Mouse (Mus musculus): ENCODE results near the gene Suv39h1. TPM values are rescaled to one million over a fixed set of nuclear protein-coding genes. Genes with fewer than 3 reads are reported as not detected.
"Not testable (repeated sequence)": the region's sequence is repeated elsewhere in the genome, so short reads cannot be mapped to it uniquely, and the experiment has no call there.

The Suv39h1 gene
- total RNA-seq, 2 experiments from 2014 or later: 34.3 to 36.7 TPM

GRCm38 (mm10) chrX:8051044-8051781 is 23.3 kb downstream of the Suv39h1 start:
- intact Hi-C loops (cut with DNase I); DNase-seq (ENCODE audit: extremely low spot score in 1 of 2, low spot score in 2 of 2): not testable (repeated sequence)

- intact Hi-C loops (cut with DNase I): no loop called here
- no peak for DNase-seq (ENCODE audit: extremely low spot score in 1 of 2, low spot score in 2 of 2)
These were observed 41.6 kb downstream of the Suv39h1 start for GRCm38 (mm10) chrX:8033009-8033408.

DNA sequence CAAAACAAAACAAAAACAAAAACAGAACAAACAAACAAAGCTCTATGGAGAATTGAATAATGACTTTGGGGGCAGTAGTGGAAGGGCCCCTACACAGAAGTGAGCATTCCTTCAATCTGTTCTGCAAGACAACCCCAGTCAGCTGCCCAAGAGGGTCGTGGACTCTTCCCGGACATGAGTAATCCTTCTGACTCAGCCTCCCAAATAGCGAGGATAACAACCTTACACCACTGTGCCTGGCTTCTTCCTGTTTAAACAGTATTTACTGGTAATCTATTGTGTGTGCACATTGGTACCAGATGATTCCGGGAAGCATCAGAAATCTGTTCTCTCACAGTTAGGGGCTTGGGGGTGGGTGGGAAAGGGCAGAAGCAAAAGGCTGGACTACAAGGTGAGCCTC is 47.7 kb downstream of the Suv39h1 start:
- no peak for DNase-seq (ENCODE audit: extremely low spot score in 1 of 2, low spot score in 2 of 2)
- intact Hi-C loops (cut with DNase I): no loop called here

GRCm38 (mm10) chrX:8024795-8025194 is 49.8 kb downstream of the Suv39h1 start:
- intact Hi-C loops (cut with DNase I): no loop called here

GRCm38 (mm10) chrX:8020111-8020778 is 54.3 kb downstream of the Suv39h1 start:
- no peak for DNase-seq (ENCODE audit: extremely low spot score in 1 of 2, low spot score in 2 of 2)

More at GRCm38 (mm10) chrX:8024795-8025194, 49.8 kb downstream of the Suv39h1 start:
- no peak for DNase-seq (ENCODE audit: extremely low spot score in 1 of 2, low spot score in 2 of 2)

DNA sequence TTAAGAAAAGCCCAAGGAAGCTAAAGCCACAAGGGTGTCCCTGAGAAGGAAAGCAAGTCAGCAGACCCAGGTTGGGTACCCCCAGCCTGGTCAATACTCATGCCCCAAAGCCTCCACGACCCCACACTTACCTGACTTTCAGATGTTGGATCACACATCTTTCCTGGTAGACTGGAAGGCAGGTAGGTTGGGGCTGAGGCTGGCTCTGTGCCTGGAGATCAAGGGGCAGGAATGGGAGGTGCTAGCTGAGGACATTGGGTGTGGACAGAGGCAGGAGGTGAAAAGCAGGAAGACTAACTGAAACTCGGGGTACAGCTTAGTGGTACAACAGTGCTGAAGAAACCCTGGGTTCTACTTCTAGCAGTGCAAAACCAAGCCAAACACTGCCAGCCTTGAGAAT is 56.3 kb downstream of the Suv39h1 start, which contains the start of gene Glod5:
Glod5 (minus strand) TSS at position 207 of the 400 bp plus-strand sequence.
- DNase-seq (ENCODE audit: extremely low spot score in 1 of 2, low spot score in 2 of 2): no peak
- intact Hi-C loops (cut with DNase I): loop anchor here (5.0 kb wide), 1 partner anchor 101 kb away; the partner anchor contains the start of gene Pcsk1n

More at GRCm38 (mm10) chrX:8020111-8020778, 54.3 kb downstream of the Suv39h1 start:
- intact Hi-C loops (cut with DNase I): no loop called here

DNA sequence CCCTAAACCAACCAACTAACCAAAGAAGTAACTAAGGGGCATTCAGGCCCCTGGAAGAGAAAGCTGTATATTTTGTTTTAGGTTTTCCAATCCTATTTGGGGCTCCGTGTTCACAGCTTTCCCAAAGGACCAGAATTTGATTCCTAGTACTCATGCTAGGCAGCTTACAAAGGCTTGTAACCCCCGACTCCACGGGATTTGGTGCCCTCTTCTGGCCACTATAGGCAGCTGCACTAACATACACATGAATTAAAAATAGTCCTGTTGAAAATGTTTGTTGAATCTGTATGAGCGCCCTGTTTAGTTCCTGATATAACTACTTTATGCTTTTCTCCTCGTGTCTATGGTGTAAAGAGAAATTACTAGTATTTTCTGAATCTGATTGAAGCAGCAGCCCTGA is 57.4 kb downstream of the Suv39h1 start:
- DNase-seq (ENCODE audit: extremely low spot score in 1 of 2, low spot score in 2 of 2): no peak
- intact Hi-C loops (cut with DNase I): loop anchor here (5.0 kb wide), 1 partner anchor 100 kb away; the partner anchor contains the start of gene Pcsk1n

DNA sequence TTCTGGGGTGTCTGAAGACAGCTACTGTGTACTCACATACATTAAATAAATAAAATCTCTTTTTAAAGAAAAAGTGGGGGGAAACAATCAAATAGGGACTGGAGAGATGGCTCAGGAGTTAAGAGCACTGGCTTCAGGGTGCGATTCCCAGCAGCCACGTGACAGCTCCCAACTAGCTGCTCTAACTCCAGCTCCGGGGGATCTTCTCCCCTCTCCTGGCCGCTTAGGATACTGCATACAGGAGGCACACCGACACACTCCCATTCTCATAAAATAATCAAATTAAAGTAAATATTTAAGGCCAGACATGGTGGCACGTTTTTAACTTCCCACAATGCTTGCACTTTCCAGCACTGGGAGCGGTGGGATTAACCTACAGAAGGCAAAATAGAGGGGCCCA is 58.9 kb downstream of the Suv39h1 start:
- not testable (repeated sequence) for DNase-seq (ENCODE audit: extremely low spot score in 1 of 2, low spot score in 2 of 2)
- intact Hi-C loops (cut with DNase I): loop anchor here (5.0 kb wide), 1 partner anchor 98 kb away; the partner anchor contains the start of gene Pcsk1n

DNA sequence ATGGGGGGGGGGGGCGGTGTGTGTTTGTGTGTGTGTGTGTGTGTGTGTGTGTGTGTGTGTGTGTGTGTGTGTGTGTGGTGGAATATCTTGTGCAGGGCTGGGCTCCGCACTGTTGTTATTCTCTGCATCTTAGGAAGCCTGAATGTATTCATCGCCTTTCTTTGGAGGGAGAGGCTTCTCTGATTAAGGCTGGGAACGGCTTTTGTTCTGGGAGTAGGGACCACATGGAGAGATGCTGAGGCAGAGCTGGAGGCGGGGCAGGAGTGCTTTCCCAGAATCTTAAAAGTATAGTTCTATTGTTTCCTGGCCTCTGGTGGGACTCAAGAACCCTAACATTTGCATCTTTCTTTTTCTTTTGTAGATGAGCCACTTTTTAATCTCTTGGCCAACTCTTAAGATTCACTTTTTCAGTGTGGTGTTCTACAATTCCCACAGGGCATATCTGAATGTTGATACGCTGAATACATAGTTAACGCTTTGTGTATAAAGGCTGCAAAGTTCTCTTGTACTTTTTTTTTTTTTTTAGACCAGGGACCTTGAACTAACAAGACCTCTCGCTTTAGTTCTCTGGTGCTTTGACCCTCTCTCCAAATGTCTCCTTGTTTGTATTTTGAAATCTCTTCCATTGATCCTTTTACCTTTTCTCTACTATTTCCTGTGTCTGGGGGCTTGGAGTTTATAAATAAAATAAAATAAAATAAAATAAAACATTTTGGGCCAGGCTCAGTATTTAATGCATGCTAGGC is 60.8 kb downstream of the Suv39h1 start:
- DNase-seq (ENCODE audit: extremely low spot score in 1 of 2, low spot score in 2 of 2): no peak
- intact Hi-C loops (cut with DNase I): no loop called here

- no peak for DNase-seq (ENCODE audit: extremely low spot score in 1 of 2, low spot score in 2 of 2)
- intact Hi-C loops (cut with DNase I): no loop called here
These were observed 61.4 kb downstream of the Suv39h1 start for GRCm38 (mm10) chrX:8013157-8013556.

Other genes with a start within 250 kb of the Suv39h1 start
- 10 to 100 TPM; 64.5 to 65.6 TPM for gene Otud5, start 233.4 kb downstream of the Suv39h1 start, total RNA-seq (2021)
- gene Pim2, start 196.5 kb downstream of the Suv39h1 start, total RNA-seq (2021): 10 to 100 TPM; 43.7 to 44.9 TPM
- gene Slc35a2, start 190.7 kb downstream of the Suv39h1 start, total RNA-seq (2021): 10 to 100 TPM; 43.4 to 47.5 TPM
- 10 to 100 TPM; 77.7 to 81.3 TPM for gene Pqbp1, start 175.5 kb downstream of the Suv39h1 start, total RNA-seq (2021)
- 10 to 100 TPM; 25.5 to 34.1 TPM for gene Timm17b, start 175.4 kb downstream of the Suv39h1 start, total RNA-seq (2021)
- not detected for gene Gm10491, start 166.9 kb downstream of the Suv39h1 start, total RNA-seq (2021)
- gene Gm10490, start 165.2 kb downstream of the Suv39h1 start, total RNA-seq (2021): not detected
- gene Pcsk1n, start 154.9 kb downstream of the Suv39h1 start, total RNA-seq (2021): 100 to 1,000 TPM; 287 to 317 TPM
- not detected for gene Eras, start 146.2 kb downstream of the Suv39h1 start, total RNA-seq (2021)
- 10 to 100 TPM; 59.7 to 65.0 TPM for gene Hdac6, start 126.9 kb downstream of the Suv39h1 start, total RNA-seq (2021)
- gene Gata1, start 96.7 kb downstream of the Suv39h1 start, total RNA-seq (2021): not detected
- gene Glod5, start 56.3 kb downstream of the Suv39h1 start, total RNA-seq (2021): under 1 TPM; 0.57 to 0.73 TPM
- gene Was, start 15.7 kb upstream of the Suv39h1 start, total RNA-seq (2021): 1 to 10 TPM; 1.4 to 1.5 TPM
- 100 to 1,000 TPM; 231 to 242 TPM for gene Wdr13, start 58.1 kb upstream of the Suv39h1 start, total RNA-seq (2021)
- 100 to 1,000 TPM; 268 to 306 TPM for gene Rbm3, start 71.1 kb upstream of the Suv39h1 start, total RNA-seq (2021)
- 10 to 100 TPM; 14.4 to 17.7 TPM for gene Tbc1d25, start 101.4 kb upstream of the Suv39h1 start, total RNA-seq (2021)
- 10 to 100 TPM; 27.5 to 29.8 TPM for gene Ebp, start 118.8 kb upstream of the Suv39h1 start, total RNA-seq (2021)
- gene Porcn, start 131.8 kb upstream of the Suv39h1 start, total RNA-seq (2021): 10 to 100 TPM; 65.8 to 67.9 TPM
- 10 to 100 TPM; 22.9 to 27.5 TPM for gene Ftsj1, start 177.6 kb upstream of the Suv39h1 start, total RNA-seq (2021)
- 10 to 100 TPM; 13.5 to 24.3 TPM for gene Slc38a5, start 196.4 kb upstream of the Suv39h1 start, total RNA-seq (2021)

Data from left cerebral cortex, postnatal 10 days (tissue).